Mouse (Mus musculus) thymus, adult 2 months (tissue): ENCODE measurements around the gene Pik3ap1. TPM values are rescaled to one million over a fixed set of nuclear protein-coding genes. Genes with fewer than 3 reads are reported as not detected.
A peak's percentile ranks its signal among the peaks of the same experiment; 100 is the strongest.

Source experiments
- DNase-seq: peaks from one replicate; pipeline ENCODE4 v3.0.0; 2021
- H3K27ac ChIP-seq: fragments of 200-500 bp; 2 replicates; pipeline ENCODE4 v1.5.1; 2012; ENCODE audit warnings: low read length, control low read depth; ENCODE audit not compliant: control insufficient read depth, insufficient read depth
- H3K27me3 ChIP-seq: fragments of 200-500 bp; 2 replicates; pipeline ENCODE4 v1.6.1; 2012; ENCODE audit warnings: mild to moderate bottlenecking, low read length, moderate library complexity, mixed read lengths; ENCODE audit not compliant: control insufficient read depth, insufficient read depth
- H3K36me3 ChIP-seq: fragments of 200-500 bp; 2 replicates; pipeline ENCODE4 v1.6.1; 2012; ENCODE audit warnings: mild to moderate bottlenecking, low read length, moderate library complexity; ENCODE audit not compliant: control insufficient read depth, insufficient read depth
- H3K4me1 ChIP-seq: fragments of 200-500 bp; replicated peaks from 2 replicates; pipeline ENCODE4 v1.6.1; 2012; ENCODE audit warnings: low read length; ENCODE audit not compliant: control insufficient read depth, insufficient read depth
- H3K4me3 ChIP-seq: fragments of 200-500 bp; 2 replicates; pipeline ENCODE4 v1.5.1; 2012; ENCODE audit warnings: mild to moderate bottlenecking, low read length, control low read depth, moderate library complexity; ENCODE audit not compliant: control insufficient read depth, insufficient read depth
- CTCF ChIP-seq: fragments of 200-500 bp; IDR thresholded peaks from 2 replicates; pipeline ENCODE4 v1.5.1; 2012; ENCODE audit warnings: mild to moderate bottlenecking, control low read depth, low read length, moderate library complexity, borderline replicate concordance; ENCODE audit not compliant: control insufficient read depth, poor library complexity, insufficient read depth; ENCODE audit errors: extremely low read depth
- POLR2A ChIP-seq: fragments of 200-500 bp; IDR thresholded peaks from 2 replicates; pipeline ENCODE4 v1.6.1; 2012; ENCODE audit warnings: mild to moderate bottlenecking, low read length, control low read depth, moderate library complexity; ENCODE audit not compliant: control insufficient read depth, poor library complexity, insufficient read depth; ENCODE audit errors: extremely low read depth
- WGBS: fragments of 180-500 bp; shearing (Covaris S2); methylation state at CpG from one replicate; pipeline ENCODE4 v1.1.7; 2018; 5-methylcytosine and 5-hydroxymethylcytosine counted together
- polyA plus RNA-seq: library from polyadenylated mRNA; depleted of rRNA; stranded (reverse); fragments of >200 nt; gene quantifications from 2 replicates; pipeline ENCODE4 v1.2.3, GENCODE M21; 2012; rRNA removed

Gene Pik3ap1
- polyA plus RNA-seq, 1 experiment: 10.0 TPM

- 78% methylated on average over 6 of the region's 6 CpGs for WGBS
- H3K27ac ChIP-seq: no peak overlapping the region
- H3K36me3 ChIP-seq: peaks cover 68% of the 10 kb centered on the region
- no peaks in the 10 kb centered on the region for H3K27me3 ChIP-seq
- TF ChIP-seq POLR2A: no peak
- peak; percentile 29; the same call in 1 of the 2 replicates for TF ChIP-seq CTCF
- peak; percentile 50 for DNase-seq
- no peak overlapping the region for H3K4me3 ChIP-seq
- no peaks in the 10 kb centered on the region; the same call in 1 of the 2 replicates for H3K4me1 ChIP-seq
Observed at GRCm38 (mm10) chr19:41244581-41244980, 140.3 kb downstream of the Pik3ap1 start.

- H3K36me3 ChIP-seq: peaks cover 82% of the 10 kb centered on the region
- DNase-seq: no peak
- H3K4me1 ChIP-seq: no peaks in the 10 kb centered on the region; the same call in 1 of the 2 replicates
- no peak overlapping the region for H3K27ac ChIP-seq
- TF ChIP-seq POLR2A: no peak
- TF ChIP-seq CTCF: no peak
- no peak overlapping the region for H3K4me3 ChIP-seq
- no peaks in the 10 kb centered on the region for H3K27me3 ChIP-seq
- whole genome bisulfite sequencing: 95% methylated on average over 5 of the region's 5 CpGs
Observed at GRCm38 (mm10) chr19:41241997-41242396, 142.9 kb downstream of the Pik3ap1 start.

- Histone ChIP-seq H3K4me1 (no peaks in the 10 kb centered on the region), H3K27me3 (no peaks in the 10 kb centered on the region), H3K36me3 (peaks cover 87% of the 10 kb centered on the region), H3K27ac (no peak overlapping the region), H3K4me3 (no peak overlapping the region)
- WGBS: 98% methylated on average over 4 of the region's 4 CpGs
- no peak for DNase-seq
- TF ChIP-seq POLR2A (no peak), CTCF (no peak)
Observed at GRCm38 (mm10) chr19:41233698-41234097, 151.2 kb downstream of the Pik3ap1 start.

Other genes with a start within 250 kb of the Pik3ap1 start
- 0.05 and 0.09 TPM in 2 replicates for gene Tll2, start 178.3 kb downstream of the Pik3ap1 start, polyA plus RNA-seq
- gene Tm9sf3, start 121.1 kb downstream of the Pik3ap1 start, polyA plus RNA-seq: 56.9 and 59.7 TPM in 2 replicates
- 4.8 and 5.0 TPM in 2 replicates for gene Lcor, start 97.5 kb upstream of the Pik3ap1 start, polyA plus RNA-seq
- gene Gm340, start 197.3 kb upstream of the Pik3ap1 start, polyA plus RNA-seq: 2.8 and 3.0 TPM in 2 replicates